ENCODE assay signal across 8 mouse cellular contexts in genomic region chr9:64736076-64736638, GRCm38 (mm10). TPM values are rescaled to one million over a fixed set of nuclear protein-coding genes. Genes with fewer than 3 reads are reported as not detected.
DNase-seq lines count a peak whose midpoint lies in the region; ATAC-seq and TF ChIP-seq lines count a peak whose summit lies in the region.

No protein-coding gene starts in this region.

- no peak for ATAC-seq in kidney, embryonic 14.5 days (ENCODE audit: low FRiP score, low TSS enrichment)
- ATAC-seq in heart, embryonic 16.5 days (replicated peaks; ENCODE audit: extremely low read depth, insufficient read depth, low FRiP score) = no peak
- ATAC-seq in lung, postnatal 0 days = no peak

- no peak for TF ChIP-seq CTCF in bone marrow macrophage, adult 2 months (IDR thresholded peaks at IDR 0.05; ENCODE audit: low read depth, low read length)
- TF ChIP-seq CTCF in lung, postnatal 0 days (IDR thresholded peaks at IDR 0.05) = no peak

- 13% methylated on average over 9 of the region's 9 CpGs for WGBS in kidney, embryonic 14.5 days
- 1% methylated on average over 9 of the region's 9 CpGs for WGBS in heart, embryonic 16.5 days
- WGBS in lung, postnatal 0 days = 3% methylated on average over 9 of the region's 9 CpGs

- no peak for TF ChIP-seq POLR2A in bone marrow macrophage, adult 2 months (IDR thresholded peaks at IDR 0.05; ENCODE audit: borderline replicate concordance, low read depth, low read length)

- no peaks in the 10 kb centered on the region for H3K27me3 ChIP-seq in kidney, embryonic 14.5 days (ENCODE audit: control insufficient read depth, insufficient read depth, low read length)
- no peaks in the 10 kb centered on the region for H3K27me3 ChIP-seq in heart, embryonic 16.5 days (ENCODE audit: control insufficient read depth, insufficient read depth, low read length)
- no peaks in the 10 kb centered on the region for H3K27me3 ChIP-seq in lung, postnatal 0 days (replicated peaks; ENCODE audit: insufficient read depth, low read length)

- H3K27ac ChIP-seq in kidney, embryonic 14.5 days (ENCODE audit: low read depth, low read length) = peak overlapping the region; percentile 90
- peak overlapping the region; percentile 74 for H3K27ac ChIP-seq in bone marrow macrophage, adult 2 months (ENCODE audit: insufficient read depth, low read depth, low read length)
- H3K27ac ChIP-seq in heart, embryonic 16.5 days (ENCODE audit: low read length) = peak overlapping the region; percentile 97
- peak overlapping the region; percentile 98 for H3K27ac ChIP-seq in lung, postnatal 0 days (ENCODE audit: low read length)

- H3K9ac ChIP-seq in kidney, embryonic 14.5 days (ENCODE audit: low read depth, low read length) = peak overlapping the region; percentile 77
- peak overlapping the region; percentile 98 for H3K9ac ChIP-seq in heart, embryonic 16.5 days (ENCODE audit: low read length)
- H3K9ac ChIP-seq in lung, postnatal 0 days (replicated peaks; ENCODE audit: low read depth) = peak overlapping the region; percentile 94; the same call in 1 of the 2 replicates

- no peaks in the 10 kb centered on the region for H3K36me3 ChIP-seq in kidney, embryonic 14.5 days (ENCODE audit: control insufficient read depth, insufficient read depth, low read length)
- H3K36me3 ChIP-seq in heart, embryonic 16.5 days (ENCODE audit: control insufficient read depth, insufficient read depth) = no peaks in the 10 kb centered on the region
- no peaks in the 10 kb centered on the region for H3K36me3 ChIP-seq in lung, postnatal 0 days (ENCODE audit: insufficient read depth, low read length)

- no peak for TF ChIP-seq EP300 in lung, postnatal 0 days (IDR thresholded peaks at IDR 0.05)

- H3K9me3 ChIP-seq in kidney, embryonic 14.5 days (ENCODE audit: control insufficient read depth, low read length) = no peaks in the 10 kb centered on the region
- no peaks in the 10 kb centered on the region for H3K9me3 ChIP-seq in heart, embryonic 16.5 days (replicated peaks; ENCODE audit: control insufficient read depth, low read length)
- no peaks in the 10 kb centered on the region for H3K9me3 ChIP-seq in lung, postnatal 0 days (ENCODE audit: low read length)

- no peak for DNase-seq in kidney, adult 11 months
- peak; percentile 47 for DNase-seq in lung, postnatal 0 days (ENCODE audit: low spot score)
- no peak for DNase-seq in left cerebral cortex, adult 8-10 months (ENCODE audit: low spot score in 2 of 2)
- DNase-seq in natural killer cell, adult 2 months (ENCODE audit: low spot score in 2 of 2) = no peak
- no peak for DNase-seq in right cerebral cortex, postnatal 14 days

- H3K4me1 ChIP-seq in kidney, embryonic 14.5 days (ENCODE audit: control insufficient read depth, insufficient read depth, low read length) = peaks cover 6% of the 10 kb centered on the region; the same call in 1 of the 2 replicates
- H3K4me1 ChIP-seq in bone marrow macrophage, adult 2 months (ENCODE audit: control insufficient read depth, insufficient read depth, low read length) = peaks cover 15% of the 10 kb centered on the region
- H3K4me1 ChIP-seq in heart, embryonic 16.5 days (ENCODE audit: control insufficient read depth, insufficient read depth, low read length) = peaks cover 12% of the 10 kb centered on the region
- no peaks in the 10 kb centered on the region for H3K4me1 ChIP-seq in lung, postnatal 0 days (ENCODE audit: insufficient read depth, low read depth, low read length)

- peak overlapping the region; percentile 82 for H3K4me2 ChIP-seq in kidney, embryonic 14.5 days (replicated peaks; ENCODE audit: low read depth, low read length)
- H3K4me2 ChIP-seq in heart, embryonic 16.5 days (ENCODE audit: low read depth, low read length) = peak overlapping the region; percentile 78
- peak overlapping the region; percentile 62 for H3K4me2 ChIP-seq in lung, postnatal 0 days (replicated peaks; ENCODE audit: low read depth, low read length)

- H3K4me3 ChIP-seq in kidney, embryonic 14.5 days (ENCODE audit: low read length) = peak overlapping the region; percentile 68
- H3K4me3 ChIP-seq in bone marrow macrophage, adult 2 months (ENCODE audit: insufficient read depth, low read length) = peak overlapping the region; percentile 74
- H3K4me3 ChIP-seq in heart, embryonic 16.5 days (ENCODE audit: low read length) = peak overlapping the region; percentile 96
- H3K4me3 ChIP-seq in lung, postnatal 0 days (ENCODE audit: low read depth, low read length) = peak overlapping the region; percentile 89

RNA-seq across cellular contexts. Expression of gene Rab11a, which starts 1.4 kb away (rescaled TPM):
- polyA plus RNA-seq in kidney, embryonic 14.5 days (2014; fragmentation: Nextera tagmentation; extraction: Ambion mirVana) = 498 and 551 TPM in 2 replicates
- 349 and 394 TPM in 2 replicates for polyA plus RNA-seq in bone marrow macrophage, adult 2 months (2012; ENCODE audit: insufficient read depth, insufficient read length, missing spikeins)
- polyA plus RNA-seq in heart, embryonic 16.5 days (2015; fragmentation: Nextera tagmentation; extraction: Ambion mirVana) = 287 and 335 TPM in 2 replicates
- 608 and 674 TPM in 2 replicates for polyA plus RNA-seq in lung, postnatal 0 days (2015; fragmentation: Nextera tagmentation; extraction: Ambion mirVana)
- total RNA-seq in left cerebral cortex, adult 8-10 months (2022) = 100 to 1,000 TPM; 237 to 269 (median 250) TPM
